Mouse (Mus musculus): ENCODE measurements around the gene Htra2.

Htra2 gene

GRCm38 (mm10) chr6:83003082-83003481 is 52.0 kb downstream of the Htra2 start:
- no peak for DNase-seq

Measured in kidney, adult 11 months (tissue).